Mouse (Mus musculus) limb, embryonic 15.5 days (tissue): Measurements from ENCODE around the gene Emsy. TPM values are rescaled to one million over a fixed set of nuclear protein-coding genes. Genes with fewer than 3 reads are reported as not detected.

Experiments used
- ATAC-seq: fragments of 200-750 bp; cut with Nextera tagmentation; 2 replicates; pipeline ENCODE4 v1.8.0; 2017; ENCODE audit warnings: low read depth, moderate TSS enrichment; ENCODE audit not compliant: insufficient number of reproducible peaks, low FRiP score, low TSS enrichment
- H3K27ac ChIP-seq: fragments of 300-500 bp; sonication (generic); 2 replicates; pipeline ENCODE4 v1.5.1; 2015; ENCODE audit warnings: moderate library complexity, mild to moderate bottlenecking, inconsistent platforms
- H3K27me3 ChIP-seq: fragments of 300-500 bp; sonication (generic); 2 replicates; pipeline ENCODE4 v1.6.1; 2015; ENCODE audit warnings: inconsistent platforms
- H3K36me3 ChIP-seq: fragments of 300-500 bp; sonication (generic); 2 replicates; pipeline ENCODE4 v1.6.1; 2015; ENCODE audit warnings: inconsistent platforms
- H3K4me1 ChIP-seq: fragments of 300-500 bp; sonication (generic); 2 replicates; pipeline ENCODE4 v1.6.1; 2015; ENCODE audit warnings: inconsistent platforms
- H3K4me2 ChIP-seq: fragments of 300-500 bp; sonication (generic); 2 replicates; pipeline ENCODE4 v1.6.1; 2015; ENCODE audit warnings: mild to moderate bottlenecking, inconsistent platforms
- H3K4me3 ChIP-seq: fragments of 300-500 bp; sonication (generic); 2 replicates; pipeline ENCODE4 v1.5.1; 2015; ENCODE audit warnings: mild to moderate bottlenecking, inconsistent platforms
- H3K9ac ChIP-seq: fragments of 300-500 bp; sonication (generic); 2 replicates; pipeline ENCODE4 v1.6.1; 2015; ENCODE audit warnings: inconsistent platforms
- H3K9me3 ChIP-seq: fragments of 300-500 bp; sonication (generic); 2 replicates; pipeline ENCODE4 v1.6.1; 2016; ENCODE audit warnings: inconsistent platforms
- WGBS: fragments of 180-500 bp; shearing (Covaris S2); methylation state at CpG from one replicate; pipeline ENCODE4 v1.1.7; 2015; 5-methylcytosine and 5-hydroxymethylcytosine counted together
- polyA plus RNA-seq: library from polyadenylated mRNA; unstranded; fragments of >200 nt; fragmentation: Nextera tagmentation; extraction: Ambion mirVana; gene quantifications from 2 replicates; pipeline ENCODE4 v1.2.1, GENCODE M21; 2015

Gene Emsy
- polyA plus RNA-seq, 1 experiment from 2014 or later: 23.8 TPM

DNA sequence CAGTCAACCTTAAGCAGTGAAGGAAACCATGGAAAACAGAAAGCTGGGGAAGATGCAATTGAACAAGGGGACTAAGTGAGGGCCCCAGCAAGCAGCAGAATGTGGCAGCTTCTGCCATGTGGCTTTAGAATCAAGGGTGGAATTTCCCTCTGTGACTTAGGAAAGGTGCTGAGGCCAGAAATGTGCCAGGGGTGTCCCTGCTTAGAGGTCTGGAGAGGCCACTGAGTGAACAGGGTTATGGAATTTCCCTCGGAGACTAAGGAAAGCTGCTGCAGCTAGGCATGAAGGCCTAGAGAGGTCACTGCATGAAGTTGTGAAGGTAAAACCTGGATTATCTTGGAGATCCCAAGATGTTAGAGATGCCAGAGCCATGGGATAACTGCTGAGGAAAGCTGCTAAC is 33.5 kb upstream of the Emsy start:
- Histone ChIP-seq H3K4me1 (peaks cover 40% of the 10 kb centered on the region), H3K9ac (no peak overlapping the region), H3K36me3 (no peaks in the 10 kb centered on the region), H3K4me3 (no peak overlapping the region), H3K27me3 (no peaks in the 10 kb centered on the region), H3K27ac (peak overlapping the region; percentile 50; the same call in 1 of the 2 replicates), H3K4me2 (no peak overlapping the region), H3K9me3 (no peaks in the 10 kb centered on the region)
- ATAC-seq: no peak
- 66% methylated on average over 1 of the region's 1 CpGs for WGBS

DNA sequence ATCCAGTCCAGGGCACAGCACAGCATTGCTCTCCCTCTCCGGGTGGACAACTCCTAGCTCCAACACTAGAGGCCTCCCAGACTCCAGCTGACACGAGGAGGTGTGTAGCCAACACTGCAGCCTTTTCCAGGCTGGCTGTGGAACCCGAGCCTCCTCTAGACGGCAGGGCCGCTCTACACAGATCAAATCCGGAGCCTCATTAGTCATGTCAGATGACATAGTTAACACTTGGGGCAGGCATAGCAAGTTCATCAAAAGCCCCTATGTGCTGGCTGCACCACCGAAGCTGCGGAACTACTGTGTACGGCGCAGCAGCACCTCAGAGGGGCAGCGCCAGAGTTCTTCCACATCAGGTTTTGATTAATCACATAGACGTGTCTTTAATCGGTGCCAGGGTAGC is 29.3 kb upstream of the Emsy start:
- peak overlapping the region; percentile 19; the same call in 1 of the 2 replicates for H3K4me3 ChIP-seq
- H3K4me1 ChIP-seq: peaks cover 30% of the 10 kb centered on the region
- H3K27ac ChIP-seq: peak overlapping the region; percentile 69
- no peaks in the 10 kb centered on the region for H3K9me3 ChIP-seq
- H3K27me3 ChIP-seq: no peaks in the 10 kb centered on the region
- peak overlapping the region; percentile 33 for H3K4me2 ChIP-seq
- no peak overlapping the region for H3K9ac ChIP-seq
- peak; percentile 87 for ATAC-seq
- 11% methylated on average over 13 of the region's 13 CpGs for WGBS
- no peaks in the 10 kb centered on the region for H3K36me3 ChIP-seq

DNA sequence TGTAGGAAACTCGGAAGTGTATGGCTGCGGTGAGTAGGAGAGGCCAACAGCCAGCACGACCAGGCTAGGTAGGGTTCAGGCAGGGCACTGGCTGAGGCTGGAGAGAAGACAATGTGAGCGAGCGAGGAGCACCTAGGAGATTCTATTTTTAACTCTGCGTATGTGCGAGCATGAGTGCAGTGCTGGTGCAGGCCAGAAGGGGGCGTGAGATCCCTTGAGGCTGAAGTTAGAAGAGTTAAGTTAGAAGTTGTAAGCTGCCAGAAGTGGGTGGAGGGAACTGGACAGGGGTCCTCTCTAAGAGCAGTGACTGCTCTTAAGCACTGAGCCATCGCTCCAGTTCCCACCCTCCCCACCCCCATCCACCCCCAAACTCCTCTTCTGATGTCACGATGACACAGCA is 26.2 kb upstream of the Emsy start:
- Histone ChIP-seq H3K27ac (no peak overlapping the region), H3K9ac (no peak overlapping the region), H3K4me1 (peaks cover 25% of the 10 kb centered on the region), H3K9me3 (no peaks in the 10 kb centered on the region), H3K4me2 (no peak overlapping the region), H3K4me3 (no peak overlapping the region), H3K27me3 (no peaks in the 10 kb centered on the region), H3K36me3 (no peaks in the 10 kb centered on the region)
- ATAC-seq: no peak
- 90% methylated on average over 10 of the region's 10 CpGs for WGBS

DNA sequence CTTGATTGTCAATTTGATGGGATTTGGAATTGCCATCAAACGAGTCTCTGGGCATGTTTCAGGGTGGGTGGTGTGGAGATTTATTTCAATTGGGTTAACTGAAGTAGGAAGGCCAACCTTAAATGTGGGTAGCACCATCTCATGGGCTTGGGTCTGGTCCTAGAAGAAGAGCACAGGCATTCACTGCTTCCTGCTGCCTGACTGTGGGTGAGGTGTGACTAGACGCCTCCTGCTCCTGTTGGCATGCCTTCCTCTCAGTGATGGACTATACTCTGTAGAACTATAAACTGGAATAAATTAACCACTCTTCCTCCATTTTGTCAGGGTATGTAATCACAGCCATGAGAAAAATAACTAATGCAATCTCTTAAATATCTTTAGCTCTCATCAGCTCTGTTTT is 24.1 kb upstream of the Emsy start:
- no peak overlapping the region for H3K27ac ChIP-seq
- H3K4me1 ChIP-seq: peaks cover 21% of the 10 kb centered on the region
- ATAC-seq: no peak
- no peak overlapping the region for H3K9ac ChIP-seq
- no peak overlapping the region for H3K4me3 ChIP-seq
- H3K36me3 ChIP-seq: no peaks in the 10 kb centered on the region
- WGBS: 56% methylated on average over 2 of the region's 2 CpGs
- H3K27me3 ChIP-seq: no peaks in the 10 kb centered on the region
- H3K4me2 ChIP-seq: no peak overlapping the region
- no peaks in the 10 kb centered on the region for H3K9me3 ChIP-seq

DNA sequence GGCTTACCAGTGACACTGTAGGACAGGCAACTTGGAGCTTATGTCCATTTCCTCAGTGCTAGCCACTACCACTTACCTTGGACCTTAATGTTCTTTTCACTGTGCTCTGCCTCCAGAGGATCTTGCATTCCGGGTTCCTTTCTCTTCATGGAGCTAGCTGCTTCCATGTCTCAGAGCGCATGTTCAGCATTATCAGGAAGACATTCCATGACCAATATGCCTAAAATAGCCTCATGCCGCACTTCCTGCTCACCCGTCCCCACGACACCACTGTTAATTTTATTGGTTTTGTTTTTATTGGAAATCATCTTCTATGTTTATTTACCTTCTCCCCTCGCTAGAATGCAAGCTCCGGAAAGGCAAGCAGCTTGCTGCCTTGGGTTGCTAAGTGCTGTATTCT is 21.9 kb upstream of the Emsy start:
- Histone ChIP-seq H3K4me2 (no peak overlapping the region), H3K4me1 (peaks cover 15% of the 10 kb centered on the region; the same call in 1 of the 2 replicates), H3K36me3 (no peaks in the 10 kb centered on the region), H3K9ac (no peak overlapping the region), H3K27me3 (no peaks in the 10 kb centered on the region), H3K9me3 (no peaks in the 10 kb centered on the region), H3K27ac (no peak overlapping the region), H3K4me3 (no peak overlapping the region)
- WGBS: 35% methylated on average over 7 of the region's 7 CpGs
- no peak for ATAC-seq

DNA sequence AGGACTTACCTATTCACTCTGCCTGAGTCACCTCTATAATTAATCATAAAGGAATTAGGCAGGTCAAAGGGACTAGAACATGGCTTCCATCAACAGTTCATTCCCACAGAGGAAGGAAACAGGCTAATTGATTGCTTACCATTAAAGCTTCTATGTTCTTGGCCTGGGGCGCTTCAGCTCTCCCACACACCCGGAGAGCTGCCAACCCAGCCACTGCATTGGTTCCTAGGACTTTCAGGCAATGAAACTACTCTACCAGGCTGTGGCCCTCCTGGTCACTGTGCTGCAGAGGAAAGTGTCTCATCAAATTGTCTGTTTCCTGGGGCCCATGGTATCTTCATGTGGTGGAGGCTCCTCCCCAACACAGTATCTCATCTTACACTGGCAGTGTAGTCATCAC is 20.9 kb upstream of the Emsy start:
- WGBS: 38% methylated on average over 2 of the region's 2 CpGs
- ATAC-seq: no peak
- H3K36me3 ChIP-seq: no peaks in the 10 kb centered on the region
- no peak overlapping the region for H3K27ac ChIP-seq
- no peaks in the 10 kb centered on the region for H3K27me3 ChIP-seq
- H3K4me2 ChIP-seq: no peak overlapping the region
- no peak overlapping the region for H3K9ac ChIP-seq
- H3K9me3 ChIP-seq: no peaks in the 10 kb centered on the region
- H3K4me1 ChIP-seq: peaks cover 19% of the 10 kb centered on the region
- H3K4me3 ChIP-seq: no peak overlapping the region

DNA sequence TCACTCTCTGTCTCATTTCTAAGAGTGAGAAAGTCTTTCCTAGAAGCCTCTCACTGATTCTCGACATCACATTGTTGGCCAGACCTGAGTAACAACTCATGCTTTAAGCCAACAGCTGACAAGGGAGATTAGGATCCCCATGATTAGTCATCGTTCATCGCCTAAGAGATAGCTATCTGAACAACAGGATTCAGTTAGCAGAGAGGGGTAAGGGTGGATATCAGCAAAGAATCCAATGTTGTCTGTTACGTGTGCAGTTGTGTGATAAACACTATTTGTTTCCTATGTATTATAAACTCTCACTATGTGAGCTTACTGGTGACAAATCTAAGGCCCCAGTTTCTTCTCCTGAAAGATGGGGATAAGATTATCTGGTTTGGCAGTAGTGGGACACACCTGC is 17.8 kb upstream of the Emsy start:
- Histone ChIP-seq H3K9ac (no peak overlapping the region), H3K9me3 (no peaks in the 10 kb centered on the region), H3K36me3 (no peaks in the 10 kb centered on the region), H3K4me2 (no peak overlapping the region), H3K4me1 (peaks cover 25% of the 10 kb centered on the region), H3K27ac (no peak overlapping the region), H3K27me3 (no peaks in the 10 kb centered on the region), H3K4me3 (no peak overlapping the region)
- no peak for ATAC-seq
- WGBS: 68% methylated on average over 4 of the region's 4 CpGs

DNA sequence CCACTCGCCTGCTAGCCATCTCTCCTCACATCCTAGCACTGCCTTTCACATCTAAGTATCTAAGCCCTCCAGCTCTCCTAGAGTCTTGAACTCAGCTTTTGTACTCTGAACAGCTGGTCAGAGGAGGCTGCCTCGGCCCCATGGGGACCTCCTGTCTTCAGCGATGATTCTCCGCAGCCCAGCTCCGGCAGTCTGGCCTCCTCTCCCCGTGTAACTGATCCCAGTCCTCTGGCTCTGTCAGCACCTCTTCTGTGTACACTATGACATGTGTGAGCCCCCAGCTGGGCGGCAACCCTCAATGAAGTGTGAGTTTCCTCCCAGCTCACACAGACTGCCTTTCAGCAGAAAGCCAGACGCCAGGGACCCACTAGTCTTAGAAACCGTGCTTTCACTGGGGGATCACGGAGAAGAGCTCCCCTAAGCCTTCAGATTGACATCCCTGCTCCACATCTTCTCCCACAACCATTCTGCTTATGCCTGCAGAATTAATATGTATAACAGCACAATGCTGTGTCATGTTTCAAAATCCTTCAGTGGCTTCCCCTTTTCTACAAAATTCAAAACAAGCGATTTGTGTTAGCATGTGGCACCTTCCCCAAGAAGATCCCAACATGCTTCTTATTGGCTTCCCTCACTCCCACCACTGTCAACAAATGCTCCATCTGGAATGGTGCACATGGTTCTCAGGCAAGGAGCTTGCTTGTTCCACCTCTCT is 15.8 kb upstream of the Emsy start:
- H3K9ac ChIP-seq: no peak overlapping the region
- no peak overlapping the region for H3K4me2 ChIP-seq
- no peaks in the 10 kb centered on the region for H3K27me3 ChIP-seq
- no peaks in the 10 kb centered on the region for H3K9me3 ChIP-seq
- H3K4me3 ChIP-seq: no peak overlapping the region
- peak; percentile 71; the same call in 1 of the 2 replicates for ATAC-seq
- peak overlapping the region; percentile 66 for H3K27ac ChIP-seq
- H3K36me3 ChIP-seq: no peaks in the 10 kb centered on the region
- H3K4me1 ChIP-seq: peaks cover 24% of the 10 kb centered on the region
- WGBS: 37% methylated on average over 11 of the region's 11 CpGs

DNA sequence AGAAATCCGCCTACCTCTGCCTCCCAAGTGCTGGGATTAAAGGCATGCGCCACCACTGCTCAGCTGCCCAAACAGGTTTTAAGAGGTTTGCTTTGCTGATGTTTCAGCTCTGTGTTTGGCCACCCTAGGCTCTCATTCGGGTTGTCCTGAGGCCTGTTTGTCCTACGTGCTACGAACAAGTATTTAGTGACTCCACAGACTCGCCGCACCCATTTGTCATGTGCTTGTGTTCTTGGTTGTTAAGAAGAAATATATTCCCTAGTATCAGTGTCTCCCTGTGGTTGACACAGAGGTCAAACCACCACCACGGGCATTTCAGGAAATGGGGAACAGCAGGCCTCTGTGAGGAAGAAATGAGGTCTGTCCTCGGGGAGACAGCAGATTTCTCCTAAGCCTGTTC is 14.8 kb upstream of the Emsy start:
- H3K9ac ChIP-seq: no peak overlapping the region
- no peak overlapping the region for H3K4me3 ChIP-seq
- H3K27me3 ChIP-seq: no peaks in the 10 kb centered on the region
- H3K9me3 ChIP-seq: no peaks in the 10 kb centered on the region
- peaks cover 23% of the 10 kb centered on the region for H3K4me1 ChIP-seq
- ATAC-seq: no peak
- H3K27ac ChIP-seq: no peak overlapping the region
- no peak overlapping the region for H3K4me2 ChIP-seq
- H3K36me3 ChIP-seq: no peaks in the 10 kb centered on the region
- WGBS: 49% methylated on average over 9 of the region's 9 CpGs

DNA sequence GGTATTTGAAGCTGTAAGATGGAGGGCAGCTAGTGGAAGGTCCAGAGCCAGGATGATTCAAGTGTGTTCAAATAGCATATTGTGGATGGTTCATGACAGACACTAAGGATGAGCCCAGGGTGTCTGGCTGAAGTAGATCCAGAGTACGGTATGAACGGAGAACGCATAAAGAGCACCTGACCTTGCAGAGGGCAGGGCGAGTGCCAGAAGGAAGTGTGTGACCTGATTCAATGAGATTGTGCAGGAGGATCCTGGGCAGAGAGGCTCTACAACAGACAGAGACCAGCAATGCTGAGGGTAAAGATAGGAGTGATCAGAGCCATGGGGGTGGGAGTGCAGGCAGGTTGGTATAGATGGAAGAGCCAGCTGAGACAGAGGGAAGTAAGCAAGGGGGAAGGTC is 14.2 kb upstream of the Emsy start:
- Histone ChIP-seq H3K9me3 (no peaks in the 10 kb centered on the region), H3K4me2 (no peak overlapping the region), H3K4me1 (peaks cover 23% of the 10 kb centered on the region), H3K27ac (no peak overlapping the region), H3K9ac (no peak overlapping the region), H3K36me3 (no peaks in the 10 kb centered on the region), H3K27me3 (no peaks in the 10 kb centered on the region), H3K4me3 (no peak overlapping the region)
- no peak for ATAC-seq
- WGBS: 90% methylated on average over 4 of the region's 4 CpGs

DNA sequence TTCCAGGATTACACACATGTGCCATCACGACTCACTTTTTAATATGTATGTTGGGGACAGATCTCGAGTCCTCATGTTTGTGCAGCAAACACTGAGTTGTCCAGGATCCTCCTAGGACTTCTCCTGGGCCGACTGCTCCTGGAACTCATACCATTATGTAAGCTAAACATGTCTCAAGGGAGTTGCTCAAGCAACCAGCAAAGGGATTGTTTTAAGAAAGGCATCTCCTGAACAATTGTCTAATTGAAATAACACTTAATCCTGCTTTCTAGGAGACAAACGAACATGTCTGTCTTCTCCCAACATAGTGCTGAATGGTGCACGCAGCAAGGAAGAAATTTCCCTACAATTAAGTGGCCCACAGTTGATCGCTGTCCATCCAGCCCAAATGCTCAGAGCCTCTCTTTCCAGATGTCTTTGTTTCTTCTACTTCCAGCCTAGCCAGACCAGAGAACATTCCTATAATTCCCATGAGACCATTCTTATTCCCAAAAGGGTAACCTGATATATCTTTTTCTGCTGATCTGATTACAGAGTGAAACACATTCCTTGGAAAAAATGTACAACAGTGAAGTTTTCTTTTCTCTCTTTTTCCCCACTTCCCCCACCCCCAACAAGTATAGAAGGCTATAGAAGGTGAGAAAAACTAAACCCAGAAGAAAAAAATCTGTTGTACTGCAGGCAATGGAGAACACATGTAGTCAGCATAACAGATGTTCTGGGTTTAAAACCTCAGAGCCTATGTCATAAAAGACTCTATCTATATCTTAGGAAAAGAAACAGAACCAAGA is 11.6 kb upstream of the Emsy start:
- no peaks in the 10 kb centered on the region for H3K9me3 ChIP-seq
- 42% methylated on average over 6 of the region's 6 CpGs for WGBS
- H3K4me2 ChIP-seq: no peak overlapping the region
- no peak for ATAC-seq
- no peak overlapping the region for H3K9ac ChIP-seq
- H3K27me3 ChIP-seq: no peaks in the 10 kb centered on the region
- H3K4me1 ChIP-seq: peaks cover 30% of the 10 kb centered on the region
- no peaks in the 10 kb centered on the region for H3K36me3 ChIP-seq
- no peak overlapping the region for H3K4me3 ChIP-seq
- H3K27ac ChIP-seq: peak overlapping the region; percentile 57

DNA sequence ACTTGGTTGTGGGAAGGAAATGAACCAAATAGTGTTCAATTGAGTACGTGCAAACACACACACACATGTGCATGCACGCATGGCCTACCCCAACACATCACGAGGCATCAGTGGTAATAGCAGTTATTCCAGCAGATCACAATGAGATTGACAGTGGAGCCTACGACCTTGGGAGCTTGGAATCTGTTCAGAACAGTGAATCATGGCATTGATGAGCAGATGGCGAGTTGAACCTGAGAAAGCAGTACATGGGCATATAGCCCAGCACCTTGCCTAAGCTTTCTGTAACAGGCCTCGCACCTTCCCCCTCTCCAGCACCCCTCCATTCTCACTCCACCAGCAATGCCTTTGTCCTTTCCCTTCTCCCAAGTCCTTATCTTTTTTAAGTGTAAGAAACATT is 9.1 kb upstream of the Emsy start:
- WGBS: 76% methylated on average over 6 of the region's 6 CpGs
- no peak for ATAC-seq
- no peak overlapping the region for H3K4me2 ChIP-seq

More for the DNA sequence above, 9.1 kb upstream of the Emsy start:
- Histone ChIP-seq H3K4me3 (no peak overlapping the region), H3K27ac (no peak overlapping the region), H3K4me1 (peaks cover 13% of the 10 kb centered on the region), H3K9me3 (no peaks in the 10 kb centered on the region), H3K27me3 (no peaks in the 10 kb centered on the region), H3K9ac (no peak overlapping the region), H3K36me3 (no peaks in the 10 kb centered on the region)
